Mouse (Mus musculus) liver, postnatal 0 days (tissue): ENCODE results near the gene Uqcc2. TPM values are rescaled to one million over a fixed set of nuclear protein-coding genes. Genes with fewer than 3 reads are reported as not detected.

Source experiments
- ATAC-seq: fragments of 200-750 bp; cut with Nextera tagmentation; 2 replicates; pipeline ENCODE4 v1.8.0; 2017; ENCODE audit warnings: mild to moderate bottlenecking, moderate library complexity
- DNase-seq: peaks from one replicate; pipeline ENCODE4 v3.0.0-alpha.2; 2016
- H3K27ac ChIP-seq: fragments of 300-500 bp; sonication (generic); 2 replicates; pipeline ENCODE4 v1.5.1; 2014; ENCODE audit warnings: antibody characterized with exemption, moderate library complexity, mild to moderate bottlenecking, low read depth
- H3K27me3 ChIP-seq: fragments of 300-500 bp; sonication (generic); 2 replicates; pipeline ENCODE4 v1.6.1; 2014; ENCODE audit warnings: low read length, control low read depth, mixed read lengths; ENCODE audit not compliant: insufficient read depth
- H3K36me3 ChIP-seq: fragments of 300-500 bp; sonication (generic); replicated peaks from 2 replicates; pipeline ENCODE4 v1.6.1; 2014; ENCODE audit warnings: mild to moderate bottlenecking, control low read depth, low read length, moderate library complexity, mixed read lengths; ENCODE audit not compliant: insufficient read depth
- H3K4me1 ChIP-seq: fragments of 300-500 bp; sonication (generic); 2 replicates; pipeline ENCODE4 v1.6.1; 2014; ENCODE audit warnings: antibody characterized with exemption, mild to moderate bottlenecking, control low read depth; ENCODE audit not compliant: insufficient read depth
- H3K4me2 ChIP-seq: fragments of 300-500 bp; sonication (generic); 2 replicates; pipeline ENCODE4 v1.6.1; 2014; ENCODE audit warnings: low read depth, mild to moderate bottlenecking, low read length, moderate library complexity, mixed read lengths
- H3K4me3 ChIP-seq: fragments of 300-500 bp; sonication (generic); 2 replicates; pipeline ENCODE4 v1.5.1; 2014; ENCODE audit warnings: low read depth, low read length
- H3K9ac ChIP-seq: fragments of 300-500 bp; sonication (generic); replicated peaks from 2 replicates; pipeline ENCODE4 v1.6.1; 2014; ENCODE audit warnings: mild to moderate bottlenecking, moderate library complexity
- H3K9me3 ChIP-seq: fragments of 300-500 bp; sonication (generic); 2 replicates; pipeline ENCODE4 v1.6.1; 2016; ENCODE audit warnings: mild to moderate bottlenecking, control low read depth, low read length, mixed read lengths
- CTCF ChIP-seq: sonication (generic); IDR thresholded peaks from 2 replicates; pipeline ENCODE4 v1.5.1; 2016; ENCODE audit warnings: antibody characterized with exemption, low read depth
- EP300 ChIP-seq: IDR thresholded peaks from 2 replicates; pipeline ENCODE4 v1.6.1; 2016; ENCODE audit warnings: antibody characterized with exemption, low read depth, mild to moderate bottlenecking
- WGBS: fragments of 180-500 bp; shearing (Covaris S2); extraction: QIAGEN DNeasy Blood & Tissue Kit; methylation state at CpG from one replicate; pipeline ENCODE4 v1.1.7; 2014; ENCODE audit not compliant: insufficient replicate concordance; 5-methylcytosine and 5-hydroxymethylcytosine counted together
- microRNA-seq: library from miRNA; unstranded; fragments of <30 nt; microRNA quantifications from one replicate; pipeline ENCODE4, GENCODE M21; 2016
- polyA plus RNA-seq: library from polyadenylated mRNA; unstranded; fragments of >200 nt; fragmentation: Nextera tagmentation; extraction: Ambion mirVana; gene quantifications from 2 replicates; pipeline ENCODE4 v1.2.1, GENCODE M21; 2015

Uqcc2 gene
- polyA plus RNA-seq, 1 experiment from 2014 or later = 107 TPM

GRCm38 (mm10) chr17:27074849-27075745, 58.6 kb downstream of the Uqcc2 start:
- Histone ChIP-seq H3K4me3 (no peak overlapping the region), H3K36me3 (no peaks in the 10 kb centered on the region), H3K4me1 (no peaks in the 10 kb centered on the region), H3K4me2 (no peak overlapping the region), H3K9ac (no peak overlapping the region), H3K27me3 (no peaks in the 10 kb centered on the region), H3K9me3 (peaks cover 3% of the 10 kb centered on the region; the same call in 1 of the 2 replicates), H3K27ac (no peak overlapping the region)
- no peak for TF ChIP-seq EP300
- WGBS = 60% methylated on average over 17 of the region's 17 CpGs
- no peak for ATAC-seq
- DNase-seq = no peak

- Histone ChIP-seq H3K27ac (no peak overlapping the region), H3K9ac (no peak overlapping the region), H3K9me3 (peaks cover 3% of the 10 kb centered on the region; the same call in 1 of the 2 replicates), H3K4me1 (no peaks in the 10 kb centered on the region), H3K4me3 (no peak overlapping the region), H3K36me3 (no peaks in the 10 kb centered on the region), H3K27me3 (no peaks in the 10 kb centered on the region), H3K4me2 (no peak overlapping the region)
- 48% methylated on average over 6 of the region's 6 CpGs for WGBS
- DNase-seq = no peak
- ATAC-seq = no peak
- TF ChIP-seq CTCF = no peak
- no peak for TF ChIP-seq EP300
Observed at GRCm38 (mm10) chr17:27074236-27074635, 59.5 kb downstream of the Uqcc2 start.

GRCm38 (mm10) chr17:27073778-27074177, 59.9 kb downstream of the Uqcc2 start:
- peaks cover 3% of the 10 kb centered on the region; the same call in 1 of the 2 replicates for H3K9me3 ChIP-seq
- no peak overlapping the region for H3K9ac ChIP-seq
- DNase-seq (no peak), ATAC-seq (no peak)
- WGBS = 51% methylated on average over 9 of the region's 9 CpGs
- no peaks in the 10 kb centered on the region for H3K36me3 ChIP-seq
- H3K4me3 ChIP-seq = no peak overlapping the region
- H3K27ac ChIP-seq = no peak overlapping the region
- H3K4me2 ChIP-seq = no peak overlapping the region
- TF ChIP-seq CTCF (no peak), EP300 (no peak)
- H3K4me1 ChIP-seq = no peaks in the 10 kb centered on the region
- no peaks in the 10 kb centered on the region for H3K27me3 ChIP-seq

- H3K9ac ChIP-seq = no peak overlapping the region
- H3K36me3 ChIP-seq = no peaks in the 10 kb centered on the region
- TF ChIP-seq EP300 (no peak), CTCF (no peak)
- H3K4me1 ChIP-seq = no peaks in the 10 kb centered on the region
- H3K4me3 ChIP-seq = no peak overlapping the region
- WGBS = 70% methylated on average over 5 of the region's 5 CpGs
- no peak overlapping the region for H3K4me2 ChIP-seq
- ATAC-seq (no peak), DNase-seq (no peak)
- H3K27me3 ChIP-seq = no peaks in the 10 kb centered on the region
- H3K27ac ChIP-seq = no peak overlapping the region
- H3K9me3 ChIP-seq = peaks cover 3% of the 10 kb centered on the region; the same call in 1 of the 2 replicates
Observed at GRCm38 (mm10) chr17:27073126-27073525, 60.6 kb downstream of the Uqcc2 start.

Small RNAs within 50 kb of the gene (microRNA-seq; reads per million reads assigned to microRNA genes)
- gene Mir7677 = not detected

Other genes with a start within 250 kb of the Uqcc2 start
- gene Kifc5b, start 216.8 kb downstream of the Uqcc2 start, polyA plus RNA-seq = 1.6 and 2.7 TPM in 2 replicates
- 2.5 and 2.7 TPM in 2 replicates for gene Phf1, start 200.9 kb downstream of the Uqcc2 start, polyA plus RNA-seq
- 83.4 and 87.1 TPM in 2 replicates for gene Cuta, start 194.3 kb downstream of the Uqcc2 start, polyA plus RNA-seq
- gene Syngap1, start 192.7 kb downstream of the Uqcc2 start, polyA plus RNA-seq = 0.19 and 0.33 TPM in 2 replicates
- 3.3 and 4.4 TPM in 2 replicates for gene Zbtb9, start 160.7 kb downstream of the Uqcc2 start, polyA plus RNA-seq
- gene Bak1, start 104.9 kb downstream of the Uqcc2 start, polyA plus RNA-seq = 2.7 and 2.9 TPM in 2 replicates
- gene Itpr3, start 76.6 kb downstream of the Uqcc2 start, polyA plus RNA-seq = 0.36 and 0.45 TPM in 2 replicates
- gene Ip6k3, start 33.9 kb upstream of the Uqcc2 start, polyA plus RNA-seq = 0.06 and 0.34 TPM in 2 replicates
- gene Lemd2, start 70.6 kb upstream of the Uqcc2 start, polyA plus RNA-seq = 4.7 and 5.2 TPM in 2 replicates